Mouse (Mus musculus) ovary, adult 18-20 months (tissue): ENCODE measurements around the gene Glis3.

Source experiments
- DNase-seq: peaks from one replicate; pipeline ENCODE4 v3.0.0; 2022; ENCODE audit warnings: low spot score, mixed read lengths

Glis3 gene

DNA sequence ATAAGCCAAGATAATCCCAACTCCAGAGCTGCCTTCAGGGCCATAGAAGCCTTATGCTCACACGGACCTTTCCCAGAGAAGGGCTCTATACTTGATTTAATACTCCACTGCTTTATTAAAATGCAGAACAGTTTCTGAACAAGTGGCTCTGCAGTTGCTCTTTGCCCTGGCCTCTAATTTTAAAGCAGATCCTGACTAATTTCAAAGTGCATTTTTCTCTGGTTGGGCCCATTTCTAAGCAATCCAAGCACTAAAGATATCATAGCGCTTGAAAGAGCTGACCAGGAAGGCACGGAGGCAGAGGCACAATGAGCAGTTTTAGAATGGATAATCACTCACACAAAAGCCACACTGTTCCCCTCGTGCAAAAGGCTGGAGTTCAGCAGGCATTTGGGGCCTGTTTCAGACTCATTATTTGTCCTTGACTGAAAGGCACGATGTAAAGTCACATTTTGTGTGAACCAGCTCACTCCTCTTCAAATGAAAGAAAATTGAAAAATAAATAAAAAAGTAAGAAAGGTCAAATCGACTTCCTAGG, 202.5 kb downstream of the Glis3 start:
- DNase-seq: no peak

DNA sequence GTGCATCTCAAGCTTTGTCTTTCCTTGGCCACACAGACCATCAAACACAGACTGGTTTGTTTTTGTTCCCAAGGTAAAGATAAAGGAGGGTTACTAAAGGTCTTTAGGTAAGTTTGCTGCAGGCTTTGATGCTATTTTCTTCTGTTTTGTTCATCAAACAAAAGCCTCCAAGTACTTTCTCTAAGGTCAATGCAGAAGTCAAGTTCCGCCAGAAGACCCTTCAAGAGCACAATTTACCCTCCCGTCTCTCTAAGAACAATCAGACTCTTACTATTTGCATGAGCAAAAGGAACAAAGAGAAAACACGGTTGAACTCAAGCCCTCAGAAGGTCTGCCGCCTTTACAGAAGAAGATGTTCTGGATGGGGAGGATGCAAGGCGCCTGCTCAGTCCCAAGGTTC, 206.3 kb downstream of the Glis3 start:
- no peak for DNase-seq

DNA sequence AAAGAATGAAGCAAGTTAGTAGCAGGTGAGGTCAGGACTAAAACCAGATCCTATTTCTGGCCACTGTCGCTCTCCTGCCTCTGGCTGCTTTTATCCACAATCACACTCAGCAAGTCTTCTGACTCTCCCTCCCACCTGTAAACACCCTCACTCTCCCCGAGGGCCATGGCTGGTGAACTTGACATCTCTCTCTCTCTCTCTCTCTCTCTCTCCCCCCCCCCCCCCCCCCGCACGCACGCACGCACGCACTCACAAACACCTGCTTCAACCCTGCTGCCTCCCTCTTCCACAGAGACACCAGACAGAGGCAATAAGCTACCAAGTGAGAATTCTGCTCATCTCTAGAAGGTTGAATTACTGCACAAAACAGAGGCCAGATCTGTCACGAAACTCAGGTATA, 208.7 kb downstream of the Glis3 start:
- DNase-seq: no peak

GRCm38 (mm10) chr19:28465779-28466178, 214.1 kb downstream of the Glis3 start:
- DNase-seq: no peak

DNA sequence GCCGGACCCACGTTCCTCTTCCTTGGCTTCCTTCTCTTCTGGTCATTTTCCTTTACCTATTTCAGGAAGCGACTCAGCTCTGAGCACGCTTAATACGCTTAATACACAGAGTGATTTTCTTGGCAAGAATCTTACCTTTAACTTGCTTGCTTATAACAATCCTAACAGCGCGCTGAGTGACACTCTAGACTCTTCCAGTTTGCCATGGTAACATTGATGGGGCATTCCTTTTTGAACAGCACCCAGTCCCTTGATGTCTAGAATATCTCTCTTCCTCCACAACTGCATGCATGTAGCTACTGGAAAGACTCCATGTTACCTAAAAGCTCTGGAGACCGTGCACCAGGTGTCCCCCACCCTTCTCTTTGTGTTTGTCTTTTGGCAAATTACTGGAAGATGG, 225.5 kb downstream of the Glis3 start:
- DNase-seq: no peak

DNA sequence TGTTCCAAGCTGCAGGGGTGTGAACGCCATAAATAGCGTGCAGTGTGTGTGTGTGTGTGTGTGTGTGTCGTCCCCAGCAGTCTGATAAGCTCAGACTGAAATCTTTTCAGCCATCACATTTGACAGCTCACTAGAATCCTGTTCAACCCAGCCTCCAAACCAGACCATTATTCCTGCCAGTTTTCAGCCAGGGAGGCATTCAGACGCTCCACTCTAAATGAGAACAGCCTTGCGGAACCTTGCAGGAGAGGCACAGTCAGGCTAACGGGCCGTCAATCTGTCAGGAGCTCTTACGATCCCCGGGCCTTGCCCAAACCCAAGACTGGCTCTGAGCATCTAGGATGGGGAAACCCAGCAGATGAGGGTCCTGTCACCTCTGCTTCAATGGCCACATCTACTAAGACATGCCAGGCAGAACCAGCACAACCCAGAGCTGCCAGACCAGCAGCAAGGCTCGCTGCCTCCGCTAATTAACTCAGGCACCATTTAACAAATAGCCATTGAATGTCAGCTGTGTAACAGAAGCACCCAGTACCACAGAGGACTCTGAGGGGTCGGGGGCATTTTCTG, 226.8 kb downstream of the Glis3 start:
- DNase-seq: no peak

- no peak for DNase-seq
Observed at GRCm38 (mm10) chr19:28448811-28449210, 231.1 kb downstream of the Glis3 start.

DNA sequence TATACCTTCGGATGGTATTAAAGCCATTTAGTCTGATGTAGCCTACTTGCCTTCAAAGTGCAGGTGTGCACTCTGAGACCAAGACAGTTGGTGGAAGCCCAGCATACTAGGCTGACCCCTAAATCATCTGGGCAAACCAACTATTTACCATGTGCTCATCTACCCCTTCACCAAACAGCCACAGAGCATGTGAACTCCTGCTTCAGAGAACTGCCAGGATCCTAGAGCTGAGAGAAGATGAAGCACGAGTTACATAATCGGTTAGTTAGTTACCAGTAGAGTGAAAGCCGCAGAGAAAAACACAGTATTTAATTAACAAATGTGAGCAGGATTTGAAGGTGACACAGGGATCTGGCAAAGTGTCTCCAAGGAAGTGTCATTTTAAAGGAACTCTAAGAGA, 237.7 kb downstream of the Glis3 start:
- DNase-seq: no peak

DNA sequence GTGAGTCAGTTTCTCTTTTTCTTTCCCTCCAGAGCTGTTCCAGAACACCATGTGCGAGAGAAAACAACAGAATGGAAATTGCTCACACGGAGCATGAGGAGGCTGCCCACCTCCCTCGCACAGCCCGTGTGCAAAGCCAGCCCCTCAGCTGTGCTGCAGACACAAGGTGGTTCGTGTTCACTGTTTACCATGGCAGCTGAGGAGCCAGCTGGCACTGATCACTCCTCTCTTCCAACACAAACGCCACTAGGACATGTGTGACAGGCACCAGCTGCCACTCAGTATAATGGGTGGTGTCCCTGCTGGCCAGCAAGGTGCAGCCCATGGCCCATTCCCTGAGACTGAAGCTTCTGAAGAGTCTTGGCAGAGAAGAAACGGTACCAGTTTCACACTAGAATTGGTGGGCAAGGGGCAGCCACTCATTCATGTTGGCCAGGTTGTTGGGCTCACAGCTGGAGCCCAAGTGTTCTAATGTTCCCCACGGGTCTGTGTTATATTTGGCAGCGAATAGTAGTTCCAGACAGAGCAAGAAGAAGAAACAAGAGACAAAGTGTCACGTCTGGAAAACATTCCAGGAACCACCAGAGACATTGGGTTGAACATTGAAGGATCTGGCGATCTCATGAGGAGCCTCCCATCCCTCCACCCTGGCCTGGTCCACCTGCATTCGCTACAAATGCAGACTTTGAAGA, 243.3 kb downstream of the Glis3 start:
- DNase-seq: no peak

DNA sequence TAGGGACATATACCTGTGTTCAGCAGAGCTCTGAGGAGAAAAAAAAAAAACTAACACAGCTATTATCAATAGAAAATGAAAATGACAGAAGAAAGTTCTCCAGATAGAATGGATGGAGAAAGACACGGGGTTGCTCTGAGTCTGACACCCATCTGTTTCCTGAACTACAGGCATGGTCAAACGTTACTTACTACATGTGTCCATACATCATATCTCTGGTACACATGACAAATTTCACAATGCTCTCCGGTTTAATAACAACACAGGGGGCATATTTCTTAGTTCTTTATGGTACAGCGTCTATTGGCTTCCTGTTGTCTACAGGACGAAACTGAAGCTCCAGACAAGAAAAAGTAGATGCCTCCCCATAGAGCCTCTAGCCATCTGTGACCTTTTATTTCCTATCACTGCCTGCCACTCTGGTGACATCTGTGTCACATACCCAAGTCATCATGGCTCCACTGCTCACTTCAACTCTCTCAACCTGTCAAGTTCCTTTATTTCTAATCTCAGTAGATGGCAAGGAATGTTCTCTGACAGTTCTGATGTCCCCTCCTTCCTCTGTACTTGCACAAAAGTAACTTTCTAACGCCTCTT, 251.6 kb downstream of the Glis3 start:
- DNase-seq: no peak

- no peak for DNase-seq
Observed at GRCm38 (mm10) chr19:28424180-28424579, 255.7 kb downstream of the Glis3 start.

DNA sequence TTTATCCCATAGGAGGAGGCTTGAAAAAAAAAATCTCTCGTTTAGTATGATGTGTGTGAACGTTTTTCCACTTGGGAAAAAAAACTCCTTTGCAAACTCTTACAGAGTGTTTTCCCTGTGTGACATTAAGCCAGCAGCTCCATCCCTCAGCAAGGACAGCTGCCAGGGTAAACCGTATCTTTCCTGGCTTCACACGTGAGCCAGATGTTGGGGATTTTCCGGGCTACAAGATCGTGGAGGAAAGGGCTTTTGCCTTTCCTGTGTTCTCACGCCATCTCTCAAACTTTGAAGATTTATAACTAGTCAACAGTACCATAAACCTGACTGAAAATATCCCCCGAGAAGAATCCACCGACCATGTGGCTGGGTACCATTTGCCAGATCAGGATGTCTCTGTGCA, 256.9 kb downstream of the Glis3 start:
- DNase-seq: no peak

DNA sequence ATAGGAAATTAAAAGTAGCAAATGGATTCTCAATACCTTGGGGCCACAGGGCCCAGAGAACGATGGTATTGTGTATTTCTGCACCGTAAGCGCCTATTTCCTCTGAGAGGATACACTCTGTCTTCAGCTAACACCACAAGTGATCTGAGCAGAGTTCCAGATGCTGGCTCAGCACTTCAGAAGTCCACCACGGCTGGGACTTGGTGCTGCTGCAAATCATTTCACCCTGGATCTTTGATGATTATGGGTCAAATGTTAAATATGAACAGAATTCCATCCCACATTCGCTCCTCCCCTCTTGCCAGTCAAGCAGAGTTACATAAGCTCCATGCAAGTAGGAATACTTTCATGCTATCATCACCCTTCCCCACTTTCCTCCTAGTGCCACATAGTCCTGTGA, 263.8 kb downstream of the Glis3 start:
- DNase-seq: no peak

GRCm38 (mm10) chr19:28408787-28409186, 271.1 kb downstream of the Glis3 start:
- no peak for DNase-seq

DNA sequence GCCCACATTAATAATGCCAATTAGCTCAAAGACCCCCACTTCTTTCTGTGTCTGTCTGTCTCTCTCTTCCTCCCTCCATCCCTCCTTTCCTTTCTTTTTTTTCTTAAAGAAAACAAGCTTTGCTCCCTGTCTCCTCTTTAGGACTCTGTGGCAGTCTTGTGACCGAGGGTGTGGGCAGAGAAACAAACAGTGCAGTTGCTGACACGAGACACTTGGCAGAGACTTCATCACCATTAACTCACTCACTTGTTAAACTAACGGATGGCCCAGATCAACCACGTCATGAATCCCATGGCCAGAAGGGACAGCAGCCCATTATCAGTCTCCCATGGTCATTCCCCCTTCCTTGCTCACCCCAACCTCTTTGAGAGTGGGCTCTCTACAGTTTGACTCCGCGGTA, 276.9 kb downstream of the Glis3 start:
- DNase-seq: no peak

GRCm38 (mm10) chr19:28395584-28395861, 284.4 kb downstream of the Glis3 start:
- DNase-seq: no peak

- no peak for DNase-seq
Observed at GRCm38 (mm10) chr19:28394826-28395583, 284.9 kb downstream of the Glis3 start.

DNA sequence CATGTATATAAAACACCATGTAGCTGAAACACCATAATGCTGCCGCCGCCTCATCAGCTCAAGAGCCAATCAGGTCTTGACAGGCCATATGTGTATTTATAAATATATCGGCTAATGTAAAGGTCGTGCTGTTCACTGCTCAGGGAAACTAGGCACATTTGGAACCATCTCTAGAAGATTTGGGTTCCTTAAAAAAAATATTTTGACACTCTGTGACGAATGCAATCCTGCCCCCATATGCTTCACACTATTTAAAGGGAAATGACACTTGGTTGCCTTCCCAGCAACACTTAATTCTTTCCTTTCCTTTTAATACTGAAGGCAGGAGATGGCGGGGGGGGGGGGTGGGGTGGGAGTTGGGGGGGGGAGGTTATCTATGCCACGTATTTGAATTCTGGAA, 286.1 kb downstream of the Glis3 start:
- DNase-seq: no peak

DNA sequence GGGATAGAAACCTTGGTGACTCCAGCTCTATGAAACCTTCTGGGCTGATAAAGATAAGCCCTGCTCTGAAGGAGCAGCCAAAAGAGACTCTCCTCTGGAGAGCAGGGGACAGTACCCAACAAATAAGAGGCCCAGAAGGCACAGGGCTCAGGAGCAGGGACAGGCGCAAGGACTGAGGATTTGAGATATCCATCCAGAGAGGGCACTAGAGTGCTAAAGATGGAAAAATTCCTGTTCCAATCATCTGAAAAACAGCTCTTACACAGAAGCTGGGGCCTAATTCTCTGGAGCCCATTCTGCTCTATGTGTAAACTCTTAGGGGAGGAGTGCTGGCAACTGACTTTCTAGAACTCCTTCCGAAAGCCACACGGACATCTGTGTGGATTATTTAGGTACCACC, 287.0 kb downstream of the Glis3 start:
- no peak for DNase-seq

DNA sequence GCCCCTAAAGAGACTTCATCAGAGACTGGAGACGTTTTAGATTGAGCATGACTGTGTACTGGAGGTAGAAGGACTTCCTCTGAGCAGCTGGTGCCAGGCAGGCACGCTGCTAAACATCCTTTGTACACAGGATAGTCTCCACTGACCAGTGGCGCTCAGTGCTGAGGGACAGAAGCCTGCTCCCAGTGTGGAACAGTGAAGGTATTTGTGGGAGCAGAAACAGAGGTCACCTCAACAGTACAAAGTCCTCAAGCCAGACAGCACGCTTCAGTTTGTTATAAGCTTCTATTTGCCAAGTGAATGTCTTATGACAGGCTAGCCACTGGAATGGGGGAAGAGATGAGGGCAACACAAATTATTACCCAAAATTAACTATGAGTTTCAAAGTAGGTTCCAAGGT, 289.0 kb downstream of the Glis3 start:
- no peak for DNase-seq

DNA sequence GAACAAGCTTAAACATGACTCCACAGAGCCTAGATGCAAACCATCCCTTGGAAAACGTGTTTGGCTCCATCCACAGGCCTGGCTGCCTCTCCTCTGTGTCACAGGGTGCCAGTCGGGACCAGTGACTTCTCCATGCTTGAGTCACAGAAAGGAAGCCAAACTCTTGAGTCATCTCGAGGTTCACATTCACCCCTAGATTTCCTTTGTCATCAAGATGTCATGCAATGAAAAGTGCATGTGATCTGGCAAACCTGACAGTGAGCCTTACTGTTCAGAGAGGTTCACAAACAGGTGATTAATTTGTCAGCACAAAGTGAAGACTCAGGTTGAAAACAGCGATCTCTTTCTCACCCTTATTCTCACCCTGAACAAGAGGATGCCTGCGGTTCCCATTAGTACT, 290.7 kb downstream of the Glis3 start:
- DNase-seq: no peak

DNA sequence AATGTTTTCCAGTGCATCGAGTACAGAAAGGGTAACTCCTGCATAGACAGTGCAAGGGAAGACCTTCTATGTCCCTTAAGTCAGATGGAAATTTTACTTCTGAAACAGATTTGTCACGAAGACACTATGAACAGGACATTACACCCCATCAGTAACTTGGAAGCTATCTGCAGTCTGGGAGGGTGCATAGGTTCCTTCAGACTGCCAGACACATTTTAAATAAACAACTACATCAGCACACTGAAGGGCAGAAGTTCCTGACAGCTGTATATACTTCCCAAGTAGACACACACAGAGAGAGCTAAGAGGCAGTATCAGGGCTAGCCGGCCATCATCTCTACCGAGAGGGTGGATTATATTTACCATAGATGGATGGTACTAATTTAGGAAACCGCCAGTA, 296.5 kb downstream of the Glis3 start:
- no peak for DNase-seq
